Mouse (Mus musculus): Measurements from ENCODE around the gene Glipr1.
"Not testable (repeated sequence)": the region's sequence is repeated elsewhere in the genome, so short reads cannot be mapped to it uniquely, and the experiment has no call there.

Glipr1 gene

DNA sequence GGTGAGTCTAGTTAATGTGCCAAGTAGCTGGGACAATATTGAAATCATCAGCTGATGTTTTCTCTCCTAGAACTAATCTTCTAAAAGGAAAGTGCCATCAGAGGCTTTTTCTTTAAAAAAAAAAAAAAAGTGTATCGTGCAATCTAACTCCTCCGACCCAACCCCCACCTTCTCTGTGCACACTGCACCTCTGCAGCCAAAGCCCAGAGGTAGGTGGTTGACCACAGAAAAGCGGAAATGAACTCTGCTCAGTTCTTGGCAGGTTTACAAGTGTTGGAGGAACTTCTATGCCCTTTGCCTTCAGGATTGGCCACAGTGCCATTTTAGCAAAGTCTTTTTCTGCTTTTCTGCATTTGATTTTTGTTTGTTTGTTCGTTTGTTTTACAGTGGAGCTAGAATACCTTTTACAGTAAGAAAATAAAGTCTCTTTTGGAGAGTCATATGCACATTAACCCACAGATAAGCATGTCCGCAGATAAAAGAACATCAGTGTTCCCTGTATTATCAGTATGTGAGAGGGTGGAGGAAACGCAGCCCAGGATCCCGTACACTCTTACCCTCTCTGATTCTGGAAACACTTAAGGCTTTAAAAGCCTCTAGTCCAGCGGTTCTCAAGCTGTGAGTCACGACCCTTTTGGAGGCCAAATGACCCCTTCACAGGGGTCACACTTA, at the start of gene Glipr1:
Gene Glipr1, minus strand, starts transcription at position 88 of the 672 bp plus-strand sequence.
- DNase-seq (ENCODE audit: low read depth): no peak

DNA sequence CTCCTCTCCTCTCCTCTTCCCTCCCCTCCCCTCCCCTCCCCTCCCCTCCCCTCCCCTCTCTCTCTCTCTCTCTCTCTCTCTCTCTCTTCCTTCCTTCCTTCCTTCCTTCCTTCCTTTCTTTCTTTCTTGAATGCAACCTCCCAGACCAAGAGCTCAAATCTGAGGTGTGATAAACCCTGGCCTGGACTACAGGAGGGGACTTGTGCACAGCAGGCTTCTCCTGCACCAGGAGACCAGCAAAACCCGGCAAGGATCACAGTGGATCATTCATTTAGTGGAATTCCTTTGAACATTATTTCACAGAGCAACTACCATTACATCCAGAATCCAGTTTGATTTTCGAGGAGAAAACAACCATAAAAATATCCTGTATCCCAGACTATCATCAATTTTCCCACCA, 49.5 kb upstream of the Glipr1 start:
- DNase-seq (ENCODE audit: low read depth): not testable (repeated sequence)

DNA sequence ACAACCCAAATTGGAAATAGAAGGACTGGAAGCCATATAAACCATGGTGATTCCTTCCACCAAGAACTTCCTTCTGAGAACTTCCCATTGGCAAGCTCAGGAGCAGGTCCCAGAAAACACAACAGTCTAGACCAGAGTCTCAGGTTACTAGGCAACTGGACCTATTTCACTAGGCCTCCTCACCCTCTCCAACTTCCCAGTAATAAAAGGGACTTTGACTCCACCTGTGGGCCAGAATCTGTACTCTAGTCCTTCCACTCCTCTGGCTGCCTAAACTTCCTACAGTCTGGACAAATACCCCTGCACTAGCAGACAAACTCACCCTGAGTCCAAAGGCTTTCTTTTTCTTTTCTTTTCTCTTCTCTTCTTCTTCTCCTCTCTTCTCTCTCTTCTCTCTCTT, 48.8 kb upstream of the Glipr1 start:
- no peak for DNase-seq (ENCODE audit: low read depth)

DNA sequence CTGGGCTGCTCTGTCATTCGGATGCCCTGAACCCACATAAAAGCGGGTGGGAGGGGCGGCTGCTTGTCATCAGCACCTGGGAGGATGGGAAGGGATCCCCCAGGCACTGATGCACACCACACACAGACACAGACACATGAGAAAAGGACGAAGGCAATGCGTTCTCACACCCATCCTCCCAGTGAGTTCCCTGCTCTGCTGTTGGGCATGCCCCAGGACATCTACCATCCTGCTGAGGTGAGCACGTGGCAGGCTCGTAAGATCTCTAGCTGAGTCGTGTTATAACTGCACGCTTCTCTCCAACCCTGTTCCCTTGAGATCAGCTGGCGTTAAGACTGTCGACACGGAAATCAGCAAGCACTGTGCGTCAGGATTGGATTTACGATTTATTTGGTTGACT, 41.9 kb upstream of the Glipr1 start:
- DNase-seq (ENCODE audit: low read depth): not testable (repeated sequence)

DNA sequence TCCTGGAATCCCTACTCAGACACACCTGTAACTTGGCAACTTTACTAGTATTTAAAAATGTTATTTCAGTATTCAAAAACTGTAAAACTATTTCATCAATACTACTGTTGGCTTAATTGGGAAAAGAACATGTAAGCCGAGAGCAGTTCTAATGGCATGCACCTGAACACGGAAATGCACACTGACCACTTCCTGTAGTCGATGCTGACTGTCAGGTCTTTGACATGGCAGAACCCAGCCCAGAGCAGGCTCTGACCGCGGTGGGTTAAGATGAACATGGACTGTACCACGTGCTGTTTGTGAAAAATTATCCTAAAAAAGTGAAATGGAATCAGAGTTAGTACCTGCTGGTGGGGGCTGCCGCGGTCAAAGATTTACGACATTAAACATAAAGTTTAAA, 41.1 kb upstream of the Glipr1 start:
- DNase-seq (ENCODE audit: low read depth): not testable (repeated sequence)

DNA sequence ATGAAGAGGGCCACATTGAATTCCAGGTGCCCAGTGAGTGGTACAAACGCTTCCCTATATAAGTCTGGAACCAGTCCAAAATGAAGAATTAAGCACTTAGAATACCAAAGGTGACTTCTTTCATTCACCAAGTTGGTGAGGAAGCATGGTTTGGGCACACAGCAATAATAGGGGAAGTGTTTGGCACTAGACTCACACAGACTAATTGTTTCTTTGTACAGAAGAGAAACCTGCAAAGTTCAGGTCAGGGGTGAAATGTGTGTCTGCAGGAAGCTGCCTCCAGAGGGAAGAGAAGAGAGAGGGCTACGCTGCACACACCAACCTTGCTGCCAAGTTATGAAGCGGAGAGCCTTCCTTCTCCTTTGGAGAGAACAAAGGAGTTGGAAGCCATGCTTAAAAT, 26.3 kb upstream of the Glipr1 start:
- not testable (repeated sequence) for DNase-seq (ENCODE audit: low read depth)

DNA sequence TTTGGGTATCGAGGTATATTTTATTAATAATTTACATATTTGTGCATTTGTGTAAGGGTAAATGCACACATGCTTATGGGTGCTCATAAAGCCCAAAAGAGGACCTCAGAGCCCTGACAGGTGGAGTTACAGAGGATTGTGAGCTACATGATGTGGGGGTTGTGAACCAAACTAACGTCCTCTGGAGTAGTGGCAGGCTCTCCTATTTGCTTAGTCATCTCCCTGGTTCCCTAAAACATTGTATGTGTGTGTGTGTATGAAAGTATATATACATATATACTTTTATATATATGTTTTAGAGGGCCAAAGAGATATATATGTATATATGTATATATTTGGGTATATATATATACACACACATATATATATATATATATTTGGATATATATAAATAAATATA, 21.2 kb upstream of the Glipr1 start:
- DNase-seq (ENCODE audit: low read depth): no peak

DNA sequence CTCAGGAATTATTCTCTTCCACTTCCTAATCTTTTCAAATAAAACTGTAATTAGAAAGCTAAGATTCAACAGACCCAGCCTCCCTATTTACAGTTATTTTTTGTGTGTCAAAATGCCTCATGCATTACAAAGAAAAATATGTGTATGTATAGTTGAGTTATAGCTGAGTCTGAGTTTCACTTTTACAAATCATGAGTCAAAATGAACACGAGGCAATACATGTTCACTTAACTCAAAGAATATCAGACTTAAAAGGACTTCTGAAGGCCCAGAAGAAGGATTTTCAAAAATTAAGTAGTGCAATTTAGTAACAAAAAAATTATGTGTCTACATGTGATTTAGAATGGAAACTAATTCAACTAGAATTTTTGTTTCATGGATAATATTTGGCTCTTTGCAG, 7.1 kb upstream of the Glipr1 start:
- DNase-seq (ENCODE audit: low read depth): not testable (repeated sequence)

DNA sequence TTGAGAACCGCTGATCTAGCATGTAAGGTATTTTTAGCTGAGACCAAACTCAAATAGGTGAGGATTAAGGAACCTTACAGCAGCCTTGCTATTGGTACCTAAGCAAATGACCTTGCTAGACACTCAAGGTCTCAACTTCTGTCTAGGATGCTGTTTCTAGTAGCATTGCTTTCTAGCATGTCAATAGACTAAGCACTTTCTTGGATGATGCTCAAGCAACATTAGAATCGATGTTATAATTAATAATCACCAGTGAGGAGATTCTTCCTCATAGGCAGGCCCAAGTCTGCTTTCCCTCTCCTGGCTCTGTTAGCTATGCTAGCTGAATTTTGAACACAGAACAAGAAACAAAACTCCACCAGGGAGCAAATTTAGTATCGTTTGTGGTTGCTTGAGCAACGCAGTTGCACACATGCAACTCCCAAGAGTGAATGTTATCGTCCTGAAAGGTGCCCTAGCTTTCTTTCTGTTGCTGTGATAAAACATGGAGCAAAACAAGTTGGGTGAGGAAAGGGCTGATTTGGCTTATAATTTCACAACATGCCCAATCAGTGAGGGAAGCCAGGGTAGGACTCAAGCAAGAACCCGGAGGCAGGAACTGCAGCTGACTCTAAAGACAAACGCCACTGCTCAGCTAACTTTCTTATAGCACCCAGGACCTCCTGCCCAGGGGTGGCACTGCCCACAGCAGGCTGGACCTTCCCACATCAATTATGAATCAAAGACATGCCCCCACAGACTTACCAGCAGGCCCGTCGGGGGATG, 493 bp downstream of the Glipr1 start:
- no peak for DNase-seq (ENCODE audit: low read depth)

DNA sequence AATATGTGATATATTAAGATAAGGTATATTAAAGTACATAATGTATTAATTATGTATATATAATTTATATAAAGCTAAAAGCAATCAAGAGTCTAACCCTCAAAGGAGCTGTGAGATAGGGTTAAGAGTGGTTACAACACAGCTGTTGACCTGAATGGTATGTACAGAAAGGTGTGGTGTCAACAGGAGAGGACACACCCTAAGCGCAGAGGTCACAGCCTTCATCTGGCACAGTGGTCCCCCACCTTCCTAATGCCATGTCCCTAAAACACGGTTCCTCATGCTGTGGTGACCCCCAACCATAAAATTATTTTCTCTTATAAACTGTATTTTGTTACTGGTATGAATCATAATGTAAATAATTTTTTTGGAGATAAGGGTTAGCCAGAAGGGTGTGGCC, 1.1 kb downstream of the Glipr1 start:
- DNase-seq (ENCODE audit: low read depth): no peak

DNA sequence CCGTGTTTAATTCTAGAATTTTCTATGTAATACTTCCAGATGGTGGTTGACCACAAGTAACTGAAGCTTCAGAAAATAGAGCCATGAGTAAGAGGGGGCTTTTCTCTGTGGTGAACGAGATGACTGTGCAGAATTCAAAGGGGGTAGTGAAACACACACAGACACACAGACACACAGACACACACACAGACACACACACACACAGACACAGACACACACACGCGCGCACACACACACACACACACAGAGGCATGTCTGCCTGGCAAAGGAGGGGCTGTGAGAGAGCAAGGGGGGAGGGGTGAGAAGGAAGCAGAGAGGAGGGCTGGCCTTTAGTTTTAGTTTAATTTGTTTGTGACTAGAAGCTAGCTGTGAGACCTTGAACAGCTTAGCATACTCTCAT, 1.9 kb downstream of the Glipr1 start:
- DNase-seq (ENCODE audit: low read depth): no peak

DNA sequence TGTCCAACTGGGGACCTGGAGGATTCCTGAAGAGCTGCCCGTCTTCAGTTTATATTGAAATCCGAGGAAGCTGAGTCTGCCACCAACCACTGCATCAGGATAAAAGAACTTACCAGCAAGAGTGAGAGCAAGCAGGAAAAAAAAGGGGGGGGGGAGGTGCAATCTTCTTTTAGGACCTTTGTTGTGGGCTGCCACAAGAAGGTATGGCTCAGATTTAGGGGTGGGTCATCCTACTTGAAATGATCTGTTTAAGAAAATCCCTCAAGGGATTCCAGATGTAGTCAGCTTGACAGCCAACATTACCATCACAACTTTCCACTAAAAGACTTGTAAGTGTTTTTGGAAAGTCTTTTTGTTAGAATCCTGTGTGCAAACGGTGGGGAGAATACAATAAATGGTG, 2.7 kb downstream of the Glipr1 start:
- no peak for DNase-seq (ENCODE audit: low read depth)

DNA sequence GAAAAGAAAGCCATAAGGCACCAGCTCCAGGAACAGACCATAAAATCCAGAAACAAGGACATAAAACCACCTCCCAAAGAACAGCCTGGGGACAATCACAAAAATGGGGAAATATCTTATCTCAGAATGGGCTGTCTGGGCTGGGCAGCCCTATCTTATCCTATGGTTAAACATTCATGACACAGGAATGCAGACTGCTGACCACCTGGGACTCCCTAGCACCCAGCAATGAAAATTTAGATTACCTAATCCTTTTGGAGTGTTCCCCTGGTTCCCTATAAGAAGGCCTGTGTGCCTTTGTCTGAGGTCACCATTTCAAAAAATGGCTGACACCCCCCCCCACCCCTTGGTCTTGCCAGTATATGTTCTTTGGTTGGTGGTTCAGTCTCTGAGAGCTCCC, 4.8 kb downstream of the Glipr1 start:
- DNase-seq (ENCODE audit: low read depth): no peak

DNA sequence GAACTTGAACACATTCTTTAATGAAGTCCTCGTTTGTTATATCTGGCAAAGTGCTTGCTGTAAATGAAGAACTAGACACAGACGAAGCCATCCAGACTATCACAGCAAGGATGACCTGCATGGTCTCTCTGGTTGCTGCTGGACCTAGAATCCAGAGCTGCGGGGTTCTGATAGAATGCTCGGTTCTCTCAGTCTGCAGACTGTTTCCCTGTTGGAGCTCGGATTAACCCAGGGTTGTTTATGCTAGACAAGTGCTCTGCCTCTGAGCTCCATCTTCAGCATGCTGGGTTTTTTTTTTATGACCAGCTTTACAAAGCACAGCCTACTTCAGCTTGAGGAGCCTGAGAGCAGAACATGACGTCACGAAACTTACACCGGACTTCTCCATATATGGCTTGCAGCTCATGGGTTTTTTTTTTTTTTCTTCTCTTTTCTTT, 5.5 kb downstream of the Glipr1 start:
- no peak for DNase-seq (ENCODE audit: low read depth)

DNA sequence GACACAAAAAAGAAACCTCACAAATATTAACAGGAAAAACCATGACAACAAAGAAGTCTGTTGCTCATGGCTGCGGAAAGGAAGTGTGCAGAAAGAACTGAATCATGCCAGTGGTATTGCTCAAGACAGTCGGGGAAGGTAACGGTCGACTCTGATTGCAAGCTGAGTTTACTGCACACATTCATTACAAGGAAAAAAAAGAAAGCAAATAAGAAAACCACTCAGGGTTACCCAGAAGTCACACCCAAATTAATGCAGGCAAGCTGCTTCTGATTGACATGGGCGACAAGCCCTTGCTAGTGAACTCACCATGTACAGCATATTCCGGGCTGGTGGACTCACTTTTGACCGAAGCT, 5.9 kb downstream of the Glipr1 start:
- DNase-seq (ENCODE audit: low read depth): no peak

DNA sequence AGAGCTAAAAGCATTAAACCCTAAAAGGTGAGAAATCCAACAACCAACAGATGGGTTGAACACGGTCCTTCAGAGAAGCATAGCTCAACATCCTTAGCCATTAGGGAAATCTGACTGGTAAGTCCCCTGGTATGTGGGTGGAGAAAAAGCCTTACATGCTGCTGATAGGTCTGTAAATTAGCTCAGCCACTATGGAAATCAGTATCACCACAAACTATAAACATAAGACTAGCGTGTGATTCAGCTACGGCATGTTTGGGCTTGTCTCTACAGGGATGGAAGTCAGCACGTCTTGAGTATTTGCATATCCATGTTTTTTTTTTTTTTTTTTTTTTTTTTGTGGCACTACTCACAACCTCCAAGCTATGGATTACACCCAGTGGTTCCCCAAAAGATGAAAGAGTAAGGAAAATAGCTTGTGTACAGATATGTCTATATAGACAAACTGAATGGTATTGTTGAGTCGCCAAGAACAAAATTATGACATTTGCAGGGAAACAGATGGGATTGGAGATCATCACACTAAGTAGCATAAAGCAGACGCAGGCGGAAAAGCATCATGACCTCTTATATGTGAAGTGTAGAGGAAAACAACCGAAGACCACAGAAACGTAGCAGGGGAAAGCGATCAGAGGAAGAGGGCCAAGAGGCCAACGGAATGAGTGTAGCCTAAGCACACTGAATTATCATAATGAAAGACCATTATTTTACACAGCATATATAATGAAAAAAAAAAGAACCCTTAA, 6.5 kb downstream of the Glipr1 start:
- no peak for DNase-seq (ENCODE audit: low read depth)

DNA sequence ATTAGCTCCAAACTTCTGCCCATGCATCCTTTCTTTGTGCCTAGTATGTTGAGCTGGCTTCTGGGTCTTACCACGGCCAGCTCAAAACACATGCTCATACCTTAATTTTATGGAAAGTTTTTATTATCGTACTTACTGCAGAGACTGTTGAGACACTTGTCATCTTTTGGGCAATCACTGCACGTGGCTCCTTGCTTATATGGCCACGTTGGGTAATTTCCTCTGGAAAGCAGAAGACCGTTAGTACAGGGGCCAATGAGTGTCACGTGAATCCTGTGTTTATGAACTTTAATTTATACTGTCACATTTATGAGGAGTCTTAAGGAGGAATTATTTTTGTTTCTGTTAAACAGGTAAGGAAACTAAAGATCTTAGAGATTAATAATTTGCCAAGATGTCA, 16.0 kb downstream of the Glipr1 start:
- DNase-seq (ENCODE audit: low read depth): no peak

DNA sequence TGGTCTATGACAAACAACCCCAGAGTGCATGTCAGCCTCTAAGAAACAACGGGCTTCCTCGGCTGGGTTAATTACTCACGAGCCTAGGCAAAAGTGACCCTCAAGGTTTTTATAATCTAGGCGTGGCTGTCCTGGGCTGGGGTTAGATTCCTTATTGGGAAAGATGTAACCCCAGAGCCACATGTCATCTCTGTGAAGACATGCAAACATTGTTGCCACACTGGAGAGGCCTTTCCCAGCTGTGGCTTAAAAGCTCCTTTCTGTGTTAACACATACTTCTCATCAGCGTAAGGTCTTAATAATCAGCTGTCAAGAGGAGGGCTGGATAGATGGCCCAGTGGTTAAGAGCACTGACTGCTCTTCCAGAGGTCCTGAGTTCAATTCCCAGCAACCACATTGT, 19.4 kb downstream of the Glipr1 start:
- DNase-seq (ENCODE audit: low read depth): no peak

DNA sequence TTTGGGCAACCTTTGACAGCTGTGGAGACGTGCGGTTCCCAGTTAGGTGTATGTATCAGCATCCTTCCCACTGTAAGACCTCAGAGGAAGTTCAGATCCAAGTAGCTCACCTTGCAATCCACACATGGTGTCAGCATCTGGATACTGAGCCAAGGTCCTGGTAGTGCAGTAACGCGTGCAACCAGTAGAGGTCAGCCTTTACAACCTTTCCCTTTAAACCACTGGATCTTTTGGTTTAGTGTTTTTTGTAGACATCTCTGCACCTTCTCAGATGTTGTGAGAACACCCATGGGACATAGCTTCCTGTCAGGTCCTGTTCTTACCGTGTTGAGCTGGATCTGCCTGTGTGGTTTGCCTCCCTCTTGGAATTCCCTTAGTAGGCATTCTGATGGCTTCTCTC, 24.8 kb downstream of the Glipr1 start:
- DNase-seq (ENCODE audit: low read depth): peak; percentile 47

DNA sequence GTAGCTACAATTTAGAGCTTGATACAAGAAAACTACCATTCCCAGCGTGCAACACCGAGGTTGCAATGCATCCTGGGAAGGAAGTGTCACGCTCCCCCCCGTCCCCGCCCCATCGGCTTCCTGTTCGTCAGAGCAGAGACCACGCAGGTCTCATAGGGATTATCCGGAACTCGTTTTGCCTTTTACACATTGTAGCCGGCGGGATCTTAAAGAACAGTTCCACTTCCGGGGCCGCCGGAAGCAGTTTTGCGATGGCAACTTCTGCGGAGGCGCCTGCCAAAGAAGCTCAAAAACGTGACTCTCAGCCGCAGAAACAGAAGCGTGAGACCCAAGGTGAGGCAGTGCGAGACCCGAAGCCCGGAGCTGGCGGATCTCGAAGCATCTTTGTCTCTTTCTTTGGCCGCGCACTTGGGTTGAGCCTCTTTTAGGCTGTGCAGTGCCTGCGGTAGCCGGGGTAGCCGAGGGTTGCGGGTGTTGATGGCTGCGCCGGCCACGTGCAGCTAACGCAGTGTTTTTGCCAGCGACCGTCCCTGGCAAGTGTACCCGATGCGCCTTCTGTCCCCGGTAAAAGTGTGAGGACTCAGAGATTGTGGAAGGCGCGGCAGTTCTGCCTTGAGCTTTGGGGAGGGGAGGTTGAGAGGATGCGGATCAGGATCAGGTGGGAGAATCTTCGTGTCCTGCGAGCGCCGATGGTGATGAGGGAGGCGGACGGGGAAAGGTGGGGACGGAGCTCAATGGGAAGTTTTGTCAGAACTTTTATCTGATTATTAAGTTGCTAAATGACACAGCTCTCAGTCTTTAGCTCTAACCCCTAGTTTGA, 29.7 kb downstream of the Glipr1 start, which contains the start of gene Krr1:
Gene Krr1, plus strand, starts transcription at position 123 of the 820 bp plus-strand sequence.
- peak; percentile 97 for DNase-seq (ENCODE audit: low read depth)

DNA sequence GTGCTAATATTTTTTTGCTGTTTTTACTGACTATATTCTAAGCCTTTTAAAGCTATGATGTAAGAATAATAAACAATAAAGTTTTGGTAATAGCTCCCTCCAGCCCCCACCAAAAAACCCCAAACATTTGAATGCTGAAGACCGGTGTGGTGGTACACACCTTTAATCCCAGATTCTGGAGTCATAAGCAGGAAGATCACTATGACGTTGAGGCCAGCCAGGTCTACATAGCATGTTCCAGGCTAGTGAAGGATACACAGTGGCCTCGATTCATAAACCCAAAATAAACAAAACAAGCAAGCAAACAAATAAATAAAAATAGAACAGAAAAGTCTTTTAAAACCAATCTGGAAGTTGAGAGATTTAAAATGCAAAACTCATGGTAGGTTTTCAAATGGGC, 30.5 kb downstream of the Glipr1 start:
- DNase-seq (ENCODE audit: low read depth): no peak

DNA sequence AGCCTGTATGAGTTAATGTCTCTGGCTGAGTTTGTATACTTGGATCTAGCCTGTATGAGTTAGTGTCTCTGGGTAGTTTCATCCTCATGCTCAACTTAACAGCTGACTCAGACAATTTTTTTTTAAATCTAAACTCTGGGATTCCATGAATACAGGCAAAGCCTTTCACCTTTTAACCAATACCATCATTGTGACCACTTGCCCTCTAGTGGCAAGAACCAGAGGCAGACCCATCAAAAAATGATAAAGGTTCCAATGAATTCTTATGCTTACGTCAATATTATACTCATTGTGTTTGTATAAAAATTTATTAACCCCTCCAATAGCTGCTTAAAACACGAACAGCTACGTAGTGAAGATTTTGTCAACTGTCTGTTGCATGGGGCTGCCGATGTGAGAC, 36.0 kb downstream of the Glipr1 start:
- DNase-seq (ENCODE audit: low read depth): no peak

All from fibroblast of lung, adult 2 months (primary cell).